Mouse (Mus musculus) Patski (cell line): ENCODE results near the gene Zdbf2. TPM values are rescaled to one million over a fixed set of nuclear protein-coding genes. Genes with fewer than 3 reads are reported as not detected.
"Not testable (repeated sequence)": the region's sequence is repeated elsewhere in the genome, so short reads cannot be mapped to it uniquely, and the experiment has no call there.

Experiments used
- ATAC-seq: fragments of 100-300 bp; one replicate; pipeline ENCODE4 v1.8.0; 2021
- CTCF ChIA-PET: fragments of 350-600 bp; sonication (Branson Sonifier 250); formaldehyde crosslinking; loops from one replicate; lab custom pipeline; 2022; ENCODE audit warnings: inconsistent platforms; lab: Charles Lee
- POLR2A ChIA-PET: fragments of 350-600 bp; sonication (Branson Sonifier 250); formaldehyde crosslinking; loops from one replicate; lab custom pipeline; 2022; ENCODE audit warnings: antibody characterized with exemption, inconsistent platforms; lab: Charles Lee
- DNase-seq: peaks from one replicate; pipeline ENCODE4 v3.0.0-alpha.2; 2011; ENCODE audit warnings: low read depth, low spot score
- H3K27me3 ChIP-seq: fragments of 371-371 bp; one replicate; pipeline ENCODE4 v1.5.1; 2021
- CTCF ChIP-seq: fragments of 100-300 bp; IDR thresholded peaks from one replicate; pipeline ENCODE4 v1.5.1; 2021
- in situ Hi-C: fragments of 300-500 bp; cut with MboI; formaldehyde crosslinking; loops from 3 replicates; pipeline ENCODE4 v1.11.1; 2018; ENCODE audit warnings: low pct_unique_long_range_greater_than_20kb, mixed read lengths
- polyA plus RNA-seq: library from polyadenylated mRNA; unstranded; gene quantifications from one replicate; pipeline ENCODE4 v1.2.3, GENCODE M21; 2021

The Zdbf2 gene
- polyA plus RNA-seq, 1 experiment from 2014 or later, result not detected

- POLR2A ChIA-PET, result no interaction called here
- no peak for TF ChIP-seq CTCF
- peaks cover 86% of the 10 kb centered on the region for H3K27me3 ChIP-seq
- in situ Hi-C loops, result no loop called here
- ATAC-seq (no peak), DNase-seq (no peak)
- CTCF ChIA-PET, result no interaction called here
Measured at GRCm38 (mm10) chr1:63263671-63264070, 9.4 kb upstream of the Zdbf2 start.

DNA sequence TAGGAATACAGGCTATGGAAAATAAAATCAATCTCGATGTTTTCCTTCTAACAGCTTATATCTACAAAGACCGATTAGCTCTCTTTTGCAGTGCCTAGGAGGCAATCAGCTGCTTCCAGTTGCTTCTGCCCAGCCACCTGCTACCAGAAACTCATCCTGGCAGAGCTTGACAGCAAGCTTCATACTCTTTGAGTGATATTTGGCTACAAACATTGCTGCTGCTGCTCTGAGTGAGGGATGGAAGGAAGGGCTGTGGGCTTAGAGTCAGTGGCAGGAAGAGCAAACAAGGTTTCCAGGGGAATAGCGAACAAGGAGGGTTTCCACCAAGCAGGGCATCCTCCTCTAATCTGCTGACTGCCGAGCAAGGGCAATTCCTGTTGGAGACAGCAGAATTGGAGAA is 7.6 kb upstream of the Zdbf2 start:
- no peak for TF ChIP-seq CTCF
- ChIA-PET POLR2A (no interaction called here), CTCF (interaction anchor here (1.6 kb wide), 1 partner anchor 39 kb away, joined by 3 read pairs; no protein-coding TSS in a partner anchor)
- DNase-seq, result no peak
- in situ Hi-C loops, result no loop called here
- H3K27me3 ChIP-seq, result peaks cover 82% of the 10 kb centered on the region
- ATAC-seq, result no peak

DNA sequence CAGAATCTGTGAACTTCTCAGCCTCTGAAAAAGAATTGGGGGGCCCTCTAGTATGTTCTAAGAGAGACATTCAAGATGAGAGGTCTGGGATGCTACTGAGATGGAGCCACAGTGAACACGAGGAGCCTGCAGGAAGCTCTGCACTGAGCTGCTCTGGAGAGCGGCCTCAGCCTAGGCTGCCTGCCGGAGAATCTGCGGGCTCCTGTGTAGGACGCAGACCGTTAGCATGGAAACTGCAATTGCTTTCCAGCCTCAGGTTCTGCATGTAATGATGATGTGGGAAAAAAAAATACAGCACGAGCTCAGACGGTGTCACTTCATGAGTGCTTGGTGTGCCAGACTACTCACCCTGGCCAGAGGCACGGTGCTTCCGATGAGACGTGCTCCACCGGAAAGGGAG is 6.9 kb upstream of the Zdbf2 start:
- no peak for DNase-seq
- POLR2A ChIA-PET, result no interaction called here
- no peak for TF ChIP-seq CTCF
- H3K27me3 ChIP-seq, result peaks cover 79% of the 10 kb centered on the region
- CTCF ChIA-PET, result no interaction called here
- in situ Hi-C loops, result no loop called here
- ATAC-seq, result no peak

DNA sequence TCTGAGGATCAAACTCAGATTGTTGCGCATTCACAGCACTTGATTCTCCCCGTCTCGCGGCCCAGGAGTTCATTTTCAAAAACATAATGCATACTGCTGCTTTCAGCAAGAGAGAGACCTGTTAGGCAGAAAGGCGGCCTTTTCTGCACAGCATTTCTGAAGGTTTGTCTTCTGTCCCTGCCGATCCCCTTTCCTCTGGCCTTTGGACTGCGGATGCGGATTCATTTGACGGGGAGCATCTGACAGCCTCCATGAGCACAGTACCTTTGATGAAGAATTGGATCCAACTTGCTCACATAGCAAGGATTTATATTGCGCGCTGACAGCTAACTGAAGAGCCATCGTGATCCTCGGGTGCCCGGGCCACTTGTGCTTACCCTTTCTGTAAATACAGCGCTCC is 6.3 kb upstream of the Zdbf2 start:
- CTCF ChIA-PET, result no interaction called here
- no peak for TF ChIP-seq CTCF
- H3K27me3 ChIP-seq, result peaks cover 74% of the 10 kb centered on the region
- ATAC-seq (no peak), DNase-seq (no peak)
- in situ Hi-C loops, result no loop called here
- POLR2A ChIA-PET, result no interaction called here

DNA sequence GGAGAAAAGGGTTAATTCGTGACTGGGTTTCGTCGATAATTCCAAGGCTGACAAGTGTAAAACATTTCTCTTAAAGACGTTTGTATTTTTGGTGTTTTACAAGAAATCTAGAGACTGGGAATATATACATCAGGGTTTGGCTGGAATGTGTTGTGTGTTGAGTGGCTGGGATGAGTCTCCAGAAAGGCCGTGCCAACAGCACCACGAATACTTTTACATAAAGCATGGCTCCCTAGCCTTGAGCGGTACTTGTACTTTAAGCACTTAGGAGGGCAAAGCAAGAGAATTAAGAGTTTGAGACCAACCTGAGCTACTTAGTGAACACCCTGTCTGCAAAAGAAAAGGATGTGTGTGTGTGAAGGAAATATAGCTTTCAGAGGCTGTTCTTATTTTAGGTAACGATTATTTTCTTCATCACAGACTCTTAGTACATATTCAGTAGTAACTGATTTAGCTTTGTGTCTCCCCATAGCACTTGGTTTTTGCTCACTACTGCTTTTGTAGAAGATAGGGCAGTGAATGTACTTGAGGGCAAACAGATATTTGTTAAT is 865 bp upstream of the Zdbf2 start:
- TF ChIP-seq CTCF, result no peak
- in situ Hi-C loops, result no loop called here
- no peak for ATAC-seq
- no peak for DNase-seq
- peaks cover 71% of the 10 kb centered on the region for H3K27me3 ChIP-seq
- ChIA-PET POLR2A (no interaction called here), CTCF (no interaction called here)

DNA sequence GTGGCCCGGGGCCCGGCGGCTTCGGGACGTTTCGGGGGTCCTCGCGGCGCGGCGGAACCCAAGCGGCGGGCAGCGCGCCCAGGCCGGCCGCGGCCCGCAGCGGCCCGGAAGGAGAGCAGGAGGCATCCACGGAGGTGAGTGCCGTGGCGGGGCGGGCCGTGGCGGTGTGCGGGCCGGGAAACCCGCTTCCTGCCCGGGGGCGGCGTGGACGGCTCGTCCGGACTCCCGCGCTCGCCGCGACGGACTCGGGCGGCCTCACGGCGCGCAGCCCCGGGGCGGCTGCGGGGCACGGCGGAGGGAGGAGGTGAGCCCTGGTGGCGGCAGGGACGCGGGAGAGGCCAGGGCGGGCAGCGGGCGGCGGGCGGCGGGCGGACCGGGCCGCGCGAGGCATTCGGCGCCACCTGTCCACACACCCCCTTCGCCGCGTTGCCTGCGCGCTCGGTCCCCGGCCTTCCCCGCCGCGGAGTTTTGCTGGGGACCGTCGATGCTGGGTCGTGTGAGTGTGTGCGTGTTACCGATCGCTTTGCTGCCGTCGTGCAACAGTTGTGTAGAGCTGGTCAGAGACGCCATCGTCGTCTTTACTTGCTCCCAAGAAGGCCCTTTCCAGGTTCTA is 380 bp downstream of the Zdbf2 start:
- in situ Hi-C loops, result no loop called here
- ChIA-PET POLR2A (no interaction called here), CTCF (no interaction called here)
- peaks cover 69% of the 10 kb centered on the region for H3K27me3 ChIP-seq
- DNase-seq (no peak), ATAC-seq (no peak)
- no peak for TF ChIP-seq CTCF

DNA sequence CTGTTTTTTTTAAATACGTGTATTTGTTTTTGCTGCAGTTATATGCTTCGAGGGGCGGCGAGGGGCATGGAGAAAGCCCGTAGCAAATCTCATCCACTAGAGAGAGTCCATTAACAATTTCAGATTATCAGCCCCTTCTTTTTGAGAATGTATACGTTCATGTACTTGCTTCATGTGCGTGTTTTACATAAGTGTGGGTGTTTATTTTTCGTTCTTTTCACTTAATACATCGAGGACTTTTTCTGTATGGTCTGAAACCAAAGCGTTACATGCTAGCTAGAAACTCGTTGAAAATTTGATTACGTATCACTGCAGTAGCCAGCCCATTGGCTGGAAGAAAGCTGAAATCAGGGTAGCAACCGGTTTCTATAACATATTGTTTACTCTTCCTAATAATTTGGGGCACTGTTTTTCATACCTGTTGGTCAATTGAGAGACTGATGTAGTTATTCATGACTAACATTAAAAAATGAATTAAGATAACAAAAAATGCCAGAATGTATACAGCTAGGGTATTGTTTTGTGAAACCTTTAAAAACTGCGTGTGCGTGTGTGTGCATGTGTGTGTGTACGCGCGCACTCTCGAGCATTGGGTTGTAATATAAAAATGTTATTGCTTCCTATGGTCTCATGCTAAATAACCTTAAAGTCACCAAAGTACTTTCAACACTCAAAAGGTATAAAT is 1.1 kb downstream of the Zdbf2 start:
- DNase-seq, result no peak
- no peak for ATAC-seq
- in situ Hi-C loops, result no loop called here

DNA sequence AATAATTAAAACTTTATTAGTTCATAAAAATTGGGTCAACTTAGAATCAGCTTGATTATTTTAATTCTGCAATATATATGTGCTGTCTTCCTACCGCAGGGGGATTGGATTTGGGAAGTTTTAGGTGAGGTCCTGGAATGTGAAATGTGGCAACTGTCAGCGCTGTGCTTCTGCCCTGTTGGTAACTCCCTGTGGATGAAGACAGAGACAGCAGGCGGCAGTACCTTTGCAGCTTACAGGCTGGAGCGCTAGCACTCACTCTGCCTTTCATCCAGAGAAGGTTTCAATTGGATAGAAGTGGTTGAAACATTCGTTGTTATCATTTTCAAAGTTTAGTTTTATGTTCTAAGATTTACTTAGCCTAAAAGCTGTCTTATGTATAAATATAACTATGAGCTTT is 5.0 kb downstream of the Zdbf2 start:
- ATAC-seq, result no peak
- ChIA-PET CTCF (no interaction called here), POLR2A (no interaction called here)
- in situ Hi-C loops, result no loop called here
- peaks cover 69% of the 10 kb centered on the region for H3K27me3 ChIP-seq
- no peak for DNase-seq
- TF ChIP-seq CTCF, result no peak

More for the DNA sequence above, 1.1 kb downstream of the Zdbf2 start:
- ChIA-PET POLR2A (no interaction called here), CTCF (no interaction called here)
- peaks cover 74% of the 10 kb centered on the region for H3K27me3 ChIP-seq
- no peak for TF ChIP-seq CTCF

DNA sequence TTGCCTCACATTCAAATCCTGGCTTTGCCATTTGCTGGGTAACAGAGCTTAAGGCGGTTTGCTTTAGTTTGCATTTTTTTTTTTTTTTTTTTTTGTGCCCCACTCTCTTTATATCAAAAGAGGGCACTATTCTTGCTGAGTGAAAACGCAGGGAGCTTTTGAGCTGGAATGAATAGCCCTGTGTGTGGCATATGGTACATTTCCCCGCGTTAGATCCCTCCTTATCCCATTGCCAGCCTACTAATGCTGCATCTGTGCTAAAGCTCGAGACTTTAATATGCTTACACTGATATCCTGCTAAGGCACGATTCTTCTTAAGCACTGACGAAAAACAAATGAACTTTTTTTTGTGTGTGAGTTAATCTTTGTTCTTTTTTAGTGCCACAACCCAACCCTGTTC is 20.9 kb downstream of the Zdbf2 start:
- no peak for DNase-seq
- ChIA-PET CTCF (no interaction called here), POLR2A (no interaction called here)
- in situ Hi-C loops, result no loop called here
- no peak for TF ChIP-seq CTCF
- ATAC-seq, result no peak
- H3K27me3 ChIP-seq, result peaks cover 35% of the 10 kb centered on the region

DNA sequence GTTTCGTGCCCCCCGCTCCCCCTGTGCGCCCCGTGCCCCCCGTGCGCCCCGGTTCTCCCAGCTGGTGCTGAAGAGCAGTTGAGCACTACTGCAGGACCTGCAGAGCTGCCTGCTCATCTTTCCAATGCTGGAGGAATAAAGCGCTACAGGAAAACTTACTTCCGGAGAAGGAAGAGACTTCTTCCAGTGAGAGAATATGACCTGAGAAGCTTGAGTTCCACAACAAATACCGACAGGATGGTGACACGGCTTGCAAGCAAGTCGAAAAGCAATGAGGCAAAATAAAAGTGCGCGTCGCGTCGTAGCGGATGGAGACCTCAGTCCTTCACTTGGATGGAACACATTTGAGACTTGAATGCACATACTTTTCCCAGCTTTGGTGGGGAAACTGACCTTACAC is 36.6 kb downstream of the Zdbf2 start:
- TF ChIP-seq CTCF, result no peak
- H3K27me3 ChIP-seq, result peaks cover 73% of the 10 kb centered on the region
- in situ Hi-C loops, result no loop called here
- DNase-seq (no peak), ATAC-seq (no peak)
- ChIA-PET CTCF (no interaction called here), POLR2A (no interaction called here)

DNA sequence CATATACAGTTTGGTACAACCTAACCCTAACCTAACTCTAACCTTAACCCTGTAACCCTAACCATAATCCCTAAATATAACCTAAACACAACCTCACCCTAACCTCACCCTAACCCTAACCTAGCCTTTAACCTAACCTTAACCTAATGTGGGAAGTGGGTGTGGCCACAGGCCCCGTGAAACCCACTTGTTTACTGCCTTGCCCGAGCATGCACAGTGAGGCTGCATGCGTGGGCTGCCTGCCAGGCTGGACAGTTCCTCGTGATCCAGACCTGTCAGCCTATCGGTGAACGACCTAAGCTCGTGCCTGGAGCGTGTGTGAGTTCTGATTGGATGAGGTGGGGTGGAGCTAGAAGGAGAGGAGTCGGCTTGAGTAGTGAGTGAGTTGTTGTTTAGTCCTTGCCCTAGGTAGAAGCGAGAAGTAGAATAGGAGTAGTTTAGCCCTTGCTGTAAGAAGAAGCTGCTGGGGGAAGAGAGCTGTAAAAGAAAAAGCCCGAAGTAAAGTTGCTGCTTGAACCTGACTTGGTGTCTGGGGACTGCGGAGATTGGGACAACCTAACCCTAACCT is 50.6 kb downstream of the Zdbf2 start:
- POLR2A ChIA-PET, ATAC-seq, DNase-seq, H3K27me3 ChIP-seq, CTCF ChIA-PET, in situ Hi-C loops: not testable (repeated sequence)

Other genes with a start within 250 kb of the Zdbf2 start
- 9.6 TPM for gene Ino80d, start 158.6 kb upstream of the Zdbf2 start, polyA plus RNA-seq
- 1,117 TPM for gene Eef1b2, start 96.4 kb upstream of the Zdbf2 start, polyA plus RNA-seq
- 203 TPM for gene Ndufs1, start 96.4 kb upstream of the Zdbf2 start, polyA plus RNA-seq
- not detected for gene Gpr1, start 58.7 kb upstream of the Zdbf2 start, polyA plus RNA-seq
- gene Adam23, start 172.6 kb downstream of the Zdbf2 start, polyA plus RNA-seq, result not detected